Mouse (Mus musculus) MEL (cell line): ENCODE measurements around the gene Cops4. TPM values are rescaled to one million over a fixed set of nuclear protein-coding genes. Genes with fewer than 3 reads are reported as not detected.

Experiments
- DNase-seq: peaks from one replicate; pipeline ENCODE4 v3.0.0; 2011; ENCODE audit warnings: low read depth, low spot score
- H3K27ac ChIP-seq: 2 replicates; pipeline ENCODE4 v1.5.1; 2012; ENCODE audit warnings: low read depth, mild to moderate bottlenecking, control low read depth, low read length, moderate library complexity; ENCODE audit not compliant: control insufficient read depth
- H3K27me3 ChIP-seq, 2 experiments: fragments of 150-350 bp in 1 of 2; sonication (generic) in 1 of 2; 2 replicates each; pipeline ENCODE4 v1.6.1; 2012; ENCODE audit warnings: low read length in 2 of 2, mild to moderate bottlenecking in 2 of 2, improper control_type of control experiment in 1 of 2, moderate library complexity in 1 of 2; ENCODE audit not compliant: insufficient read depth in 2 of 2, control insufficient read depth in 1 of 2
- H3K36me3 ChIP-seq, 2 experiments: 2 replicates each; pipeline ENCODE4 v1.6.1; 2012 to 2014; ENCODE audit warnings: low read length in 2 of 2, improper control_type of control experiment in 1 of 2, inconsistent platforms in 1 of 2, mild to moderate bottlenecking in 1 of 2; ENCODE audit not compliant: insufficient read depth in 2 of 2, control insufficient read depth in 1 of 2
- H3K4me1 ChIP-seq, 2 experiments: fragments of 150-350 bp in 1 of 2; sonication (generic) in 1 of 2; 2 replicates each; pipeline ENCODE4 v1.6.1; 2012; ENCODE audit warnings: low read length in 2 of 2, improper control_type of control experiment in 1 of 2, mild to moderate bottlenecking in 1 of 2; ENCODE audit not compliant: insufficient read depth in 2 of 2, control insufficient read depth in 1 of 2
- H3K4me3 ChIP-seq, 2 experiments: fragments of 150-350 bp in 1 of 2; sonication (generic) in 1 of 2; 2 replicates each; pipeline ENCODE4 v1.5.1; 2012; ENCODE audit warnings: low read depth in 2 of 2, low read length in 2 of 2, mild to moderate bottlenecking in 2 of 2, moderate library complexity in 2 of 2, control low read depth in 1 of 2, improper control_type of control experiment in 1 of 2; ENCODE audit not compliant: control insufficient read depth in 1 of 2, insufficient read depth in 1 of 2
- H3K79me2 ChIP-seq: 2 replicates; pipeline ENCODE4 v1.6.1; 2012; ENCODE audit warnings: mild to moderate bottlenecking, low read length, moderate library complexity; ENCODE audit not compliant: control insufficient read depth, poor library complexity, insufficient read depth
- H3K9ac ChIP-seq: 2 replicates; pipeline ENCODE4 v1.6.1; 2012; ENCODE audit warnings: low read depth, mild to moderate bottlenecking, control low read depth, low read length, moderate library complexity; ENCODE audit not compliant: control insufficient read depth, poor library complexity, severe bottlenecking
- H3K9me3 ChIP-seq: fragments of 150-350 bp; sonication (generic); replicated peaks from 2 replicates; pipeline ENCODE4 v1.6.1; 2012; ENCODE audit warnings: mild to moderate bottlenecking, low read length, improper control_type of control experiment, moderate library complexity; ENCODE audit not compliant: insufficient read depth
- BHLHE40 ChIP-seq: IDR thresholded peaks from 2 replicates; pipeline ENCODE4 v1.6.1; 2012; ENCODE audit warnings: low read depth, mild to moderate bottlenecking, inconsistent platforms, low read length, improper control_type of control experiment, borderline replicate concordance
- CHD1 ChIP-seq: IDR thresholded peaks from 2 replicates; pipeline ENCODE4 v1.6.1; 2012; ENCODE audit warnings: low read depth, mild to moderate bottlenecking, inconsistent platforms, low read length, improper control_type of control experiment
- CHD2 ChIP-seq: IDR thresholded peaks from 2 replicates; pipeline ENCODE4 v1.6.1; 2011; ENCODE audit warnings: low read length, improper control_type of control experiment
- CTCF ChIP-seq, 3 experiments: IDR thresholded peaks in 2 of 3; conservative IDR thresholded peaks in 1 of 3; 2 replicates each; pipeline ENCODE4 v1.5.1; 2011 to 2012; ENCODE audit warnings: low read length in 3 of 3, low read depth in 2 of 3, mild to moderate bottlenecking in 2 of 3, improper control_type of control experiment in 1 of 3, inconsistent platforms in 1 of 3, mixed read lengths in 1 of 3, moderate library complexity in 1 of 3; ENCODE audit not compliant: control insufficient read depth in 1 of 3, insufficient read depth in 1 of 3, poor library complexity in 1 of 3, severe bottlenecking in 1 of 3
- E2F4 ChIP-seq: IDR thresholded peaks from 2 replicates; pipeline ENCODE4 v1.6.1; 2011; ENCODE audit warnings: low read depth, low read length, improper control_type of control experiment, borderline replicate concordance
- ELF1 ChIP-seq: IDR thresholded peaks from 2 replicates; pipeline ENCODE4 v1.6.1; 2014; ENCODE audit warnings: low read depth, mild to moderate bottlenecking, inconsistent platforms, low read length, improper control_type of control experiment, moderate library complexity
- EP300 ChIP-seq, 2 experiments: IDR thresholded peaks; 2 replicates each; pipeline ENCODE4 v1.6.1; 2011; ENCODE audit warnings: improper control_type of control experiment in 2 of 2, low read length in 2 of 2, low read depth in 1 of 2, mild to moderate bottlenecking in 1 of 2
- ETS1 ChIP-seq: IDR thresholded peaks from 2 replicates; pipeline ENCODE4 v1.6.1; 2012; ENCODE audit warnings: low read depth, mild to moderate bottlenecking, inconsistent platforms, low read length, improper control_type of control experiment, moderate library complexity
- GABPA ChIP-seq: IDR thresholded peaks from 2 replicates; pipeline ENCODE4 v1.6.1; 2012; ENCODE audit warnings: low read depth, mild to moderate bottlenecking, inconsistent platforms, low read length, improper control_type of control experiment, moderate library complexity
- GATA1 ChIP-seq: IDR thresholded peaks from 2 replicates; pipeline ENCODE4 v1.6.1; 2011; ENCODE audit warnings: low read depth, low read length, improper control_type of control experiment
- HCFC1 ChIP-seq: IDR thresholded peaks from 2 replicates; pipeline ENCODE4 v1.6.1; 2012; ENCODE audit warnings: low read depth, mild to moderate bottlenecking, inconsistent platforms, low read length, improper control_type of control experiment, moderate library complexity
- JUND ChIP-seq: IDR thresholded peaks from 2 replicates; pipeline ENCODE4 v1.6.1; 2011; ENCODE audit warnings: low read depth, mild to moderate bottlenecking, improper control_type of control experiment, low read length
- KAT2A ChIP-seq: conservative IDR thresholded peaks from 2 replicates; pipeline ENCODE4 v1.6.1; 2012; ENCODE audit warnings: low read depth, low read length, improper control_type of control experiment, inconsistent platforms
- MAFK ChIP-seq: IDR thresholded peaks from 2 replicates; pipeline ENCODE4 v1.6.1; 2011; ENCODE audit warnings: low read depth, mild to moderate bottlenecking, low read length, improper control_type of control experiment, borderline replicate concordance
- MAX ChIP-seq: IDR thresholded peaks from 2 replicates; pipeline ENCODE4 v1.6.1; 2011; ENCODE audit warnings: low read length, improper control_type of control experiment
- MEF2A ChIP-seq: IDR thresholded peaks from 2 replicates; pipeline ENCODE4 v1.6.1; 2014; ENCODE audit warnings: low read depth, mild to moderate bottlenecking, inconsistent platforms, low read length, improper control_type of control experiment; ENCODE audit not compliant: poor library complexity, insufficient replicate concordance, severe bottlenecking; ENCODE audit errors: extremely low read depth
- MXI1 ChIP-seq: IDR thresholded peaks from 2 replicates; pipeline ENCODE4 v1.6.1; 2011; ENCODE audit warnings: mild to moderate bottlenecking, low read depth, low read length, improper control_type of control experiment
- MYB ChIP-seq: IDR thresholded peaks from 2 replicates; pipeline ENCODE4 v1.6.1; 2011; ENCODE audit warnings: mild to moderate bottlenecking, low read depth, low read length, improper control_type of control experiment
- MYC ChIP-seq: IDR thresholded peaks from 2 replicates; pipeline ENCODE4 v1.6.1; 2011; ENCODE audit warnings: low read depth, mild to moderate bottlenecking, low read length, improper control_type of control experiment, moderate library complexity
- NELFE ChIP-seq: IDR thresholded peaks from 2 replicates; pipeline ENCODE4 v1.6.1; 2011; ENCODE audit warnings: low read depth, low read length, improper control_type of control experiment
- POLR2A ChIP-seq, 2 experiments: IDR thresholded peaks; 2 replicates each; pipeline ENCODE4 v1.6.1; 2011 to 2012; ENCODE audit warnings: low read length in 2 of 2, mild to moderate bottlenecking in 2 of 2, control low read depth in 1 of 2, improper control_type of control experiment in 1 of 2, low read depth in 1 of 2, moderate library complexity in 1 of 2; ENCODE audit not compliant: control insufficient read depth in 1 of 2, insufficient read depth in 1 of 2, poor library complexity in 1 of 2
- POLR2AphosphoS2 ChIP-seq: IDR thresholded peaks from 2 replicates; pipeline ENCODE4 v1.6.1; 2011; ENCODE audit warnings: low read length, improper control_type of control experiment
- POLR2AphosphoS5 ChIP-seq: IDR thresholded peaks from 2 replicates; pipeline ENCODE4 v1.6.1; 2012; ENCODE audit warnings: low read depth, borderline replicate concordance, mild to moderate bottlenecking, inconsistent platforms, low read length, moderate library complexity, mixed read lengths
- RAD21 ChIP-seq: IDR thresholded peaks from 2 replicates; pipeline ENCODE4 v1.6.1; 2011; ENCODE audit warnings: mild to moderate bottlenecking, low read depth, low read length, improper control_type of control experiment
- RCOR1 ChIP-seq: IDR thresholded peaks from 2 replicates; pipeline ENCODE4 v1.6.1; 2012; ENCODE audit warnings: low read depth, mild to moderate bottlenecking, inconsistent platforms, low read length, improper control_type of control experiment
- SIN3A ChIP-seq: IDR thresholded peaks from 2 replicates; pipeline ENCODE4 v1.6.1; 2012; ENCODE audit warnings: low read length, improper control_type of control experiment, inconsistent platforms
- SMC3 ChIP-seq: IDR thresholded peaks from 2 replicates; pipeline ENCODE4 v1.6.1; 2011; ENCODE audit warnings: low read depth, low read length, improper control_type of control experiment
- TAL1 ChIP-seq: IDR thresholded peaks from 2 replicates; pipeline ENCODE4 v1.6.1; 2012; ENCODE audit warnings: mild to moderate bottlenecking, inconsistent platforms, low read length, moderate library complexity, mixed read lengths
- TBP ChIP-seq: IDR thresholded peaks from 2 replicates; pipeline ENCODE4 v1.8.0; 2011; ENCODE audit warnings: low read depth, low read length, improper control_type of control experiment
- TCF12 ChIP-seq: IDR thresholded peaks from 2 replicates; pipeline ENCODE4 v1.6.1; 2014; ENCODE audit warnings: low read depth, mild to moderate bottlenecking, inconsistent platforms, low read length, improper control_type of control experiment, moderate library complexity
- ZKSCAN1 ChIP-seq: IDR thresholded peaks from 2 replicates; pipeline ENCODE4 v1.6.1; 2012; ENCODE audit warnings: low read depth, mild to moderate bottlenecking, inconsistent platforms, low read length, improper control_type of control experiment, moderate library complexity
- ZMIZ1 ChIP-seq: IDR thresholded peaks from 2 replicates; pipeline ENCODE4 v1.6.1; 2012; ENCODE audit warnings: low read depth, mild to moderate bottlenecking, inconsistent platforms, low read length, improper control_type of control experiment, moderate library complexity
- polyA plus RNA-seq, 2 experiments: library from polyadenylated mRNA; stranded (reverse) in 1 of 2; unstranded in 1 of 2; fragments of >175 nt in 1 of 2; fragments of >200 nt in 1 of 2; gene quantifications; 2 replicates each; pipeline versions ENCODE4 v1.2.1 to v1.2.4; 2012; ENCODE audit warnings: low replicate concordance in 2 of 2, low read depth in 1 of 2; ENCODE audit not compliant: insufficient read length in 2 of 2, insufficient read depth in 1 of 2, missing spikeins in 1 of 2
- total RNA-seq: library from RNA; depleted of rRNA; stranded (reverse); fragments of 300-350 nt; gene quantifications from 2 replicates; pipeline ENCODE4 v1.2.3, GENCODE M21; 2012

Gene Cops4
- total and polyA plus RNA-seq, 3 experiments, result 112 to 626 (median 142) TPM

DNA sequence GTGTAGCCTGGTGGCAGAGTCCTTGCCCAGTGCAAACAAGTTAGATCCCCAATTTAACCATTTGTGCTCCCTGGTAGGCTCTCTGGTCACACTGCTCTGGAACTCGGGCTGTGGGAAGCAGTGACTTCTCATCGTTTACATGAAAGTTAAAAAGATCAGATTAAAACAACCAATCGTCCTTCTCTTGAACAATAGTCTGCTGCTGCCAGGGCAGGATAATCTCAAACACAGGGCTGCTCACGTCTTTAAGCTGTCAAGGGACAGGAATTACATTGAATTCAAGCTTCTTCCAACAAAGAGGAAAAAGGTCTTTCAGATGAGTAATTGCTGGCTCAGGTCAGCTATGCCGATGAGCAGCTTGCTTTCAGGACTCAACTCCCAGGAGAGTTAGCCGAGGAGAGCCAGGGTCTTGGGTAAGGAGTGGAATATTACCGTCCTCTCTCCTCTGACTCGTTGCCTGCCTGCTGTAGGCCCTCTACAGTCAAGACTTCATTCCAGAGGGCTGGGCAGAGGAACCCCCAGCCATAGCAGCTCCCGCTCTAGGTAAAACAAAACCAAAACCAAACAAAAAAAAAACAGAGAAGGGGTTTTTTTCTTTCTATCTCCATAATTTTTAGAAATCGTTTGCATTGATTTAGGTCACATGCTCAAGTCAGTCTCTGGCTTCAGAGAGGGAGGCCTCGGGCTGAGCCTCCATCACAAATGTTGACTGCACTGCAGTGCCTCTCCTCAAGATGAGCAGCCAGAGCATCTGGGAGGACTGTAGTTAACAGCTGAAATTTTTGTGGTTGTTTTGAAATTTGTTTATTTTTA lies 63.7 kb downstream of the Cops4 start (continued):
- TF ChIP-seq CTCF (IDR thresholded peaks at IDR 0.05 in 2 of 3, conservative IDR thresholded peaks at IDR 0.05 in 1 of 3; ENCODE audit: control insufficient read depth in 1 of 3, insufficient read depth in 1 of 3, low read depth in 2 of 3, low read length in 3 of 3, poor library complexity in 1 of 3, severe bottlenecking in 1 of 3) (no peak), TAL1 (no peak), EP300 (IDR thresholded peaks at IDR 0.05; ENCODE audit: low read depth in 1 of 2, low read length in 2 of 2) (peak; percentile 29 to 47; a peak in 2 of 4 replicates), MYC (0 out of 2 replicates have a peak, but pooled peaks have one; percentile 42)
- TF ChIP-seq, all 39 proteins: peak for 12

- peaks cover 31 to 69% of the 10 kb centered on the region in 2 experiments for H3K4me1 ChIP-seq
- H3K4me3 ChIP-seq, result peak overlapping the region; percentile 53 to 55
- peak overlapping the region; percentile 74 for H3K9ac ChIP-seq
- peaks cover 0 to 62% of the 10 kb centered on the region in 2 experiments; a peak in 2 of 4 replicates for H3K36me3 ChIP-seq
- H3K27me3 ChIP-seq, result no peaks in the 10 kb centered on the region
- no peaks in the 10 kb centered on the region; the same call in 1 of the 2 replicates for H3K79me2 ChIP-seq
- peak; percentile 95 for DNase-seq
- H3K27ac ChIP-seq, result peak overlapping the region; percentile 100
- no peaks in the 10 kb centered on the region for H3K9me3 ChIP-seq
- TF ChIP-seq CHD2 (no peak), TCF12 (peak; percentile 86), POLR2AphosphoS5 (no peak), CTCF (IDR thresholded peaks at IDR 0.05 in 2 of 3, conservative IDR thresholded peaks at IDR 0.05 in 1 of 3; ENCODE audit: control insufficient read depth in 1 of 3, insufficient read depth in 1 of 3, low read depth in 2 of 3, low read length in 3 of 3, poor library complexity in 1 of 3, severe bottlenecking in 1 of 3) (no peak), GATA1 (peak; percentile 53; the same call in 1 of the 2 replicates), MEF2A (no peak), HCFC1 (peak; percentile 55; the same call in 1 of the 2 replicates), JUND (peak; percentile 40; the same call in 1 of the 2 replicates), TBP (peak; percentile 85), BHLHE40 (peak; percentile 24; the same call in 1 of the 2 replicates), POLR2A (IDR thresholded peaks at IDR 0.05; ENCODE audit: control insufficient read depth in 1 of 2, insufficient read depth in 1 of 2, low read depth in 1 of 2, low read length in 2 of 2, poor library complexity in 1 of 2) (peak in 1 of 2 experiments; percentile 75; a peak in 2 of 4 replicates), ZMIZ1 (peak; percentile 71), SMC3 (no peak), ELF1 (no peak), MXI1 (peak; percentile 58), KAT2A (no peak), ZKSCAN1 (no peak), MAFK (no peak), E2F4 (no peak), CHD1 (no peak), GABPA (no peak), SIN3A (peak; percentile 70), POLR2AphosphoS2 (no peak), MYB (peak; percentile 100), RAD21 (no peak), ETS1 (peak; percentile 93), NELFE (peak; percentile 55; the same call in 1 of the 2 replicates), MYC (peak; percentile 91), MAX (peak; percentile 55), EP300 (IDR thresholded peaks at IDR 0.05; ENCODE audit: low read depth in 1 of 2, low read length in 2 of 2) (peak; percentile 96 to 98), RCOR1 (no peak; the same call in 1 of the 2 replicates)
These were observed 64.3 kb downstream of the Cops4 start for GRCm38 (mm10) chr5:100582435-100582826.
